Mouse (Mus musculus) ES-E14 (cell line): Measurements from ENCODE around the gene Sarm1. TPM values are rescaled to one million over a fixed set of nuclear protein-coding genes. Genes with fewer than 3 reads are reported as not detected.

Source experiments
- DNase-seq: peaks from one replicate; pipeline ENCODE4 v3.0.0-alpha.2; 2013; ENCODE audit warnings: low read depth, low spot score
- H3K27ac ChIP-seq: 2 replicates; pipeline ENCODE4 v1.5.1; 2012; ENCODE audit warnings: low read depth, mild to moderate bottlenecking, low read length, moderate library complexity, mixed read lengths; ENCODE audit not compliant: poor library complexity, insufficient read depth, severe bottlenecking
- H3K36me3 ChIP-seq: 2 replicates; pipeline ENCODE4 v1.6.1; 2012; ENCODE audit warnings: mild to moderate bottlenecking, low read length, moderate library complexity, mixed read lengths; ENCODE audit not compliant: control insufficient read depth, poor library complexity, insufficient read depth, severe bottlenecking
- H3K4me1 ChIP-seq, 2 experiments: fragments of 150-350 bp in 1 of 2; sonication (generic) in 1 of 2; 2 replicates each; pipeline ENCODE4 v1.6.1; 2012; ENCODE audit warnings: low read length in 2 of 2, mild to moderate bottlenecking in 1 of 2, mixed read lengths in 1 of 2; ENCODE audit not compliant: control insufficient read depth in 2 of 2, insufficient read depth in 2 of 2, poor library complexity in 1 of 2
- H3K4me3 ChIP-seq, 2 experiments: fragments of 150-350 bp in 1 of 2; sonication (generic) in 1 of 2; 2 replicates each; pipeline ENCODE4 v1.5.1; 2012; ENCODE audit warnings: low read length in 2 of 2, low read depth in 1 of 2, mild to moderate bottlenecking in 1 of 2, mixed read lengths in 1 of 2; ENCODE audit not compliant: insufficient read depth in 1 of 2, poor library complexity in 1 of 2, severe bottlenecking in 1 of 2
- H3K9ac ChIP-seq: 2 replicates; pipeline ENCODE4 v1.6.1; 2012; ENCODE audit warnings: low read depth, mild to moderate bottlenecking, low read length, mixed read lengths; ENCODE audit not compliant: poor library complexity, insufficient read depth, severe bottlenecking
- H3K9me3 ChIP-seq: fragments of 150-350 bp; sonication (generic); 2 replicates; pipeline ENCODE4 v1.6.1; 2012; ENCODE audit warnings: low read depth, mild to moderate bottlenecking, low read length; ENCODE audit not compliant: control insufficient read depth, insufficient read depth
- CHD2 ChIP-seq: IDR thresholded peaks from 2 replicates; pipeline ENCODE4 v1.6.1; 2014; ENCODE audit warnings: mild to moderate bottlenecking, low read depth, low read length, inconsistent platforms
- HCFC1 ChIP-seq: IDR thresholded peaks from 2 replicates; pipeline ENCODE4 v1.6.1; 2012; ENCODE audit warnings: low read length, inconsistent platforms, borderline replicate concordance; ENCODE audit not compliant: insufficient read depth
- MAFK ChIP-seq: IDR thresholded peaks from 2 replicates; pipeline ENCODE4 v1.6.1; 2014; ENCODE audit warnings: mild to moderate bottlenecking, low read depth, low read length, inconsistent platforms; ENCODE audit not compliant: insufficient read depth
- ZC3H11A ChIP-seq: IDR thresholded peaks from 2 replicates; pipeline ENCODE4 v1.6.1; 2012; ENCODE audit warnings: low read depth, mild to moderate bottlenecking, inconsistent platforms, low read length, borderline replicate concordance
- ZNF384 ChIP-seq: IDR thresholded peaks from 2 replicates; pipeline ENCODE4 v1.6.1; 2012; ENCODE audit warnings: low read depth, low read length, inconsistent platforms
- in situ Hi-C, 2 experiments: fragments of 600-800 bp; cut with MboI; formaldehyde crosslinking; loops; one replicate each; pipeline ENCODE4 v1.15.1; 2025; ENCODE audit warnings: low sequenced_read_pairs in 2 of 2, inconsistent platforms in 1 of 2; ENCODE audit not compliant: unreplicated experiment in 2 of 2
- total RNA-seq: library from RNA; depleted of rRNA; stranded (reverse); fragments of 300-350 nt; gene quantifications from 2 replicates; pipeline ENCODE4 v1.2.3, GENCODE M21; 2012

The Sarm1 gene
- total RNA-seq, 1 experiment = 3.7 TPM

DNA sequence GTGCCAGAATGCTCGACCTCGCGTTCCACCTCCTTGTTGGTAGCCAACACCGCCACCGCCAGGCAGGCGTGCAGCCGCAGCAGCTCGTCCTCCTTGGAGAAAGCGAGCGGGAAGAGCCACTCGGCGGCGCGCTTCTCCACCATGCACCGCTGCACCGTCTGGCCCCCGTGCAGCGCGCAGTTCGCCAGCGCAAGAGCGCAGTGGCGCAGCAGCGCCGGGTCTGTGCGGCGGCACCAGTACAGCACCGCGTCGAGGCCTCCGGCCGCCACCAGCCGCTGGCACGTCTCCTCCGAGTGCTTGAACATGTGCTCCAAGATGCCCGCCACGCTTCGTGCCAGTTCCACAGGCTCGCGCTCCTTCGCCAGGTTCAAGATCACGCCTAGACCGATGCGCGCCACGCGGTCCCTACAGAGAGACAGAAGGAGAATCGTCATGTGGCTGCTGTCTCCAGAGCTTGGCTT lies 6.7 kb downstream of the Sarm1 start:
- in situ Hi-C loops = no loop called here
- H3K9me3 ChIP-seq = no peaks in the 10 kb centered on the region
- no peak overlapping the region for H3K27ac ChIP-seq
- peaks cover 4 to 6% of the 10 kb centered on the region in 2 experiments; a peak in 2 of 4 replicates for H3K4me1 ChIP-seq
- DNase-seq = no peak
- no peak for TF ChIP-seq ZC3H11A
- TF ChIP-seq ZNF384 = no peak
- TF ChIP-seq MAFK = no peak
- no peak for TF ChIP-seq HCFC1
- no peak for TF ChIP-seq CHD2
- H3K36me3 ChIP-seq = no peaks in the 10 kb centered on the region
- H3K9ac ChIP-seq = peak overlapping the region; percentile 66
- peak overlapping the region; percentile 49 to 52 for H3K4me3 ChIP-seq

DNA sequence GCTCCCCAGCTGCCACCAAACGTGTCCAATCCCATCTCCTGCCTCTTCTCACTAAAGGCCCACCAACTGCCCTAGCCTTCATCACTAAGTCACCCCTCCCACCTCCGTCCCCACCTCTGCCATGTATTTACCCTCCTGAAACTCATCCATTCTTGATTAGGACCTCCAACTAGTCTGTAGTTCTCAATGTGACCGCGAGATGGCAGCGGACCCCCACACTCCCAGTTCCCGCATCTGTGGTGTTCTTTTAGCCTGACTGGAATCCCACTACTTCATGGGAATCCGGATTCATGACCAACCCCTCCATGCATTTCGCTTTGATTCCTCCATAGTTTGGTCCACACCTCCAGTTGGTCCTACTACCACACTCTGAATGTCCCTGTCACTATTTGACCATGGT lies 9.4 kb downstream of the Sarm1 start:
- in situ Hi-C loops = no loop called here
- H3K4me3 ChIP-seq = peak overlapping the region; percentile 40 to 49; a peak in 3 of 4 replicates

DNA sequence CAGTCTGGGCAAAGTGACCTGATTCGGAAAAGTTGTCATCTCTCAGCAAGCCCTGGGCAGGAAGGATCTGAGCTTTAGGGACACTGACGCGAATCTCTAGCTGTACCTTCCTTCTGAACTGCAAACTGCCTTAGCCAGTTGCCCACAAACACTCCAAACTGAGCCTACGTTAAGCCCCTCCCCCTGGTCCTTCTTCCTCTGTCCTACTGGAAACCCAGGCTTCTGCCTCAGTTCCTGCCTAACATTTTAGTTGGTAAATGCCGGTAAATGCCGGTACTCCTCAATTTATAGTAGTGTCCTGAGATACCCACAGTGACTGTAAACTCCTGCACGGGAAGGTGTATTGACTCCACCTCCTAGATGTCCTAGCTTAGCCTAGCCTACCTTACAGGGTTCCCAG lies 13.9 kb downstream of the Sarm1 start:
- in situ Hi-C loops = no loop called here
- H3K4me3 ChIP-seq = peak overlapping the region; percentile 58 to 68
- no peak for TF ChIP-seq CHD2
- TF ChIP-seq ZNF384 = no peak
- TF ChIP-seq HCFC1 = no peak
- no peak for TF ChIP-seq ZC3H11A
- no peak for TF ChIP-seq MAFK
- H3K27ac ChIP-seq = no peak overlapping the region
- no peaks in the 10 kb centered on the region; the same call in 1 of the 2 replicates for H3K36me3 ChIP-seq
- no peaks in the 10 kb centered on the region for H3K9me3 ChIP-seq
- H3K4me1 ChIP-seq = peaks cover 0 to 6% of the 10 kb centered on the region in 2 experiments; a peak in 1 of 4 replicates
- DNase-seq = no peak
- peak overlapping the region; percentile 40; the same call in 1 of the 2 replicates for H3K9ac ChIP-seq

More for the DNA sequence above, 9.4 kb downstream of the Sarm1 start:
- Histone ChIP-seq H3K9me3 (no peaks in the 10 kb centered on the region), H3K36me3 (no peaks in the 10 kb centered on the region), H3K4me1 (peaks cover 4 to 6% of the 10 kb centered on the region in 2 experiments; a peak in 2 of 4 replicates), H3K9ac (no peak overlapping the region), H3K27ac (no peak overlapping the region)
- TF ChIP-seq HCFC1 (no peak), MAFK (no peak), ZC3H11A (no peak), ZNF384 (no peak)
- peak; percentile 78 for DNase-seq

DNA sequence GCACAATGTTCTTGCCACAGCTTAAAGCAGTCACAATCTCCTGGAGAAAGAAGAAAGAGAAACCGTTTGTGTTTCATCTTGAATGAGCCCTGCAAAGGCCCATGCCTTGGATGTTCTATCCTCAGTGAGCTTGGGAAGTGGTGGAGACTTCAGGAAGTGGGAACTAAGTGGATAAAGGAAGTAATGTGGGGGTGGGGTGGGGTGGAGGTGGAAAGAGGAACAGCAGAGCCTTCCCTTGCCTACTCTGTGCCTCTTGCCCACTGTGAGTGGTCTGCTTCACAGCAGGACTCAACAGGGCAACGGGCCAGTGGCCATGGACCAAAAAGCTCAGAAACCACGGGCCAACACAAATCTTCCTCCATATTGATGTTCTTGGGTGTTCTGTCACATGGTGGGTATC lies 22.3 kb downstream of the Sarm1 start:
- in situ Hi-C loops = no loop called here
- H3K36me3 ChIP-seq = no peaks in the 10 kb centered on the region; the same call in 1 of the 2 replicates
- H3K4me1 ChIP-seq = no peaks in the 10 kb centered on the region
- no peak for DNase-seq
- H3K4me3 ChIP-seq = no peak overlapping the region
- no peak overlapping the region for H3K9ac ChIP-seq
- H3K9me3 ChIP-seq = no peaks in the 10 kb centered on the region
- H3K27ac ChIP-seq = no peak overlapping the region
- no peak for TF ChIP-seq HCFC1
- TF ChIP-seq MAFK = no peak
- no peak for TF ChIP-seq ZNF384
- no peak for TF ChIP-seq CHD2
- TF ChIP-seq ZC3H11A = no peak
